Comparison of ENCODE assay signal across 12 mouse cellular contexts in the genomic region with DNA sequence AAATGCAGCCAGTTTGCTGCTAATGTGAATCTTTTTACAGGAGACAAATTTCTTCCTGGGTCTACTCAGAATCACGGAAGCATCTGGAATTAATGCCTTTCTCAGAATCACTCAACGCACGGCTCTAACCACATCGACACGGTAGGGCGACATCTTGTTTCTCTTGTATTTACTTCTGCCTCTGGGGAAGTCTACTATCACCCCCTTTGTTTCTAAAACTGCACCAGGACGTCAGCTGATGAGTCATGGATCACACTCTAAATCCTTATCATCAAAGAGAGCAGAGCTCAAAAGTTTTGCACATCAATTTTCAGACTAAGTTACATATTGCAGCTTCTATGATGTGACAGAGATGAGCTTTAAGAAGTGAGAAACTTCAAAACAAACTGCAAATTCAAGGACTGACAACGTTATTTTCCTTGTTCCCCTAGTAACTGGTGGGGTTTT. TPM values are rescaled to one million over a fixed set of nuclear protein-coding genes. Genes with fewer than 3 reads are reported as not detected.
DNase-seq lines count a peak whose midpoint lies in the region; ATAC-seq and TF ChIP-seq lines count a peak whose summit lies in the region.
"Had no signal": no experiment of that assay in that cellular context is flagged by ENCODE, and none has a peak within 500 bp of the region (broad histone marks: within the 10 kb centered on the region; RNA-seq: fewer than 3 reads in every experiment).

No protein-coding gene starts in this region.

- H3K4me2 ChIP-seq in heart, postnatal 0 days (ENCODE audit: low read depth, low read length), result peak overlapping the region; percentile 17
- peak overlapping the region; percentile 87 for H3K4me2 ChIP-seq in CH12.LX (ENCODE audit: insufficient read depth, low read depth, poor library complexity, severe bottlenecking)
- no peak overlapping the region for H3K4me2 ChIP-seq in intestine, embryonic 16.5 days (ENCODE audit: low read depth, low read length)
- H3K4me2 ChIP-seq: liver, embryonic 12.5 days had no signal

- peaks cover 21% of the 10 kb centered on the region for H3K4me1 ChIP-seq in heart, postnatal 0 days (ENCODE audit: control insufficient read depth, insufficient read depth)
- H3K4me1 ChIP-seq in CH12.LX (ENCODE audit: control insufficient read depth in 1 of 2, insufficient read depth in 2 of 2), result peaks cover 26 to 78% of the 10 kb centered on the region in 2 experiments
- 0 out of 2 replicates have a peak, but pooled peaks cover 14% of the 10 kb centered on the region for H3K4me1 ChIP-seq in intestine, embryonic 16.5 days (ENCODE audit: control insufficient read depth, insufficient read depth, low read length)

- TF ChIP-seq RAD21 in CH12.LX (IDR thresholded peaks at IDR 0.05; ENCODE audit: low read depth, low read length), result no peak

- H3K9me3 ChIP-seq in heart, postnatal 0 days (replicated peaks; ENCODE audit: control insufficient read depth, low read length), result no peaks in the 10 kb centered on the region
- no peaks in the 10 kb centered on the region for H3K9me3 ChIP-seq in CH12.LX (replicated peaks; ENCODE audit: low read length)
- H3K9me3 ChIP-seq in intestine, embryonic 16.5 days (ENCODE audit: control insufficient read depth, low read length), result no peaks in the 10 kb centered on the region
- H3K9me3 ChIP-seq: liver, embryonic 12.5 days had no signal

- no peak for TF ChIP-seq CTCF in heart, postnatal 0 days (IDR thresholded peaks at IDR 0.05; ENCODE audit: low read depth)
- no peak for TF ChIP-seq CTCF in CH12.LX (conservative IDR thresholded peaks at IDR 0.05 in 1 of 2, IDR thresholded peaks at IDR 0.05 in 1 of 2; ENCODE audit: low read depth in 2 of 2, low read length in 2 of 2)

- no peak overlapping the region for H3K9ac ChIP-seq in heart, postnatal 0 days (replicated peaks; ENCODE audit: low read depth, low read length)
- peak overlapping the region; percentile 61 for H3K9ac ChIP-seq in CH12.LX (ENCODE audit: insufficient read depth, low read depth)
- no peak overlapping the region for H3K9ac ChIP-seq in intestine, embryonic 16.5 days (ENCODE audit: low read depth, low read length)
- H3K9ac ChIP-seq: liver, embryonic 12.5 days had no signal

- peak overlapping the region; percentile 49 for H3K27ac ChIP-seq in heart, postnatal 0 days (ENCODE audit: low read depth)
- peak overlapping the region; percentile 76 for H3K27ac ChIP-seq in CH12.LX (ENCODE audit: insufficient read depth, low read depth)
- no peak overlapping the region for H3K27ac ChIP-seq in intestine, embryonic 16.5 days (ENCODE audit: low read length)
- H3K27ac ChIP-seq: layer of hippocampus, adult 2 months; liver, embryonic 12.5 days had no signal

- H3K79me2 ChIP-seq in CH12.LX (replicated peaks; ENCODE audit: control insufficient read depth, extremely low read depth, insufficient read depth, poor library complexity, severe bottlenecking), result peaks cover 85% of the 10 kb centered on the region

- in situ Hi-C loops in CH12.LX (cut with MboI; ENCODE audit: low pct_ligation_motif_present, low pct_unique_long_range_greater_than_20kb, low sequenced_read_pairs), result no loop called here

- no peak for ATAC-seq in heart, postnatal 0 days (ENCODE audit: insufficient read depth, low read depth)
- peak; percentile 70 for ATAC-seq in inflammation-experienced regulatory T-cells, adult 6 months
- ATAC-seq in intestine, embryonic 16.5 days, result no peak
- ATAC-seq: liver, embryonic 12.5 days had no signal

- H3K27me3 ChIP-seq in heart, postnatal 0 days (ENCODE audit: control insufficient read depth, insufficient read depth, low read length), result no peaks in the 10 kb centered on the region
- no peaks in the 10 kb centered on the region for H3K27me3 ChIP-seq in CH12.LX (replicated peaks)
- no peaks in the 10 kb centered on the region for H3K27me3 ChIP-seq in intestine, embryonic 16.5 days (replicated peaks; ENCODE audit: control insufficient read depth, insufficient read depth, low read length)
- H3K27me3 ChIP-seq: liver, embryonic 12.5 days had no signal

- no peak for TF ChIP-seq EP300 in heart, postnatal 0 days (IDR thresholded peaks at IDR 0.05; ENCODE audit: low read depth)
- peak; percentile 84 for TF ChIP-seq EP300 in CH12.LX (IDR thresholded peaks at IDR 0.05; ENCODE audit: low read length)

- no peak for TF ChIP-seq POLR2A in CH12.LX (IDR thresholded peaks at IDR 0.05; ENCODE audit: low read depth, low read length)

- WGBS in heart, postnatal 0 days, result 22% methylated on average over 8 of the region's 8 CpGs
- WGBS in intestine, embryonic 16.5 days, result 65% methylated on average over 8 of the region's 8 CpGs

- dilution Hi-C loops in CH12.LX (cut with MboI; ENCODE audit: extremely low pct_ligation_motif_present, extremely low pct_unique_long_range_greater_than_20kb, low sequenced_read_pairs), result no loop called here

- peak; percentile 42 to 79 for DNase-seq in adrenal gland, adult (ENCODE audit: inconsistent age in 2 of 2, low spot score in 1 of 2)
- no peak for DNase-seq in adrenal gland, adult 18-20 months (ENCODE audit: low spot score in 2 of 2)
- peak; percentile 27 for DNase-seq in heart, postnatal 0 days (ENCODE audit: low spot score)
- DNase-seq in heart, adult 11 months, result no peak
- peak; percentile 84 for DNase-seq in CH12.LX (ENCODE audit: extremely low read depth)
- DNase-seq in kidney, postnatal 25 days, result no peak
- DNase-seq: cerebellum, postnatal 10 days; kidney, adult 18-20 months had no signal

- H3K36me3 ChIP-seq in heart, postnatal 0 days (replicated peaks; ENCODE audit: control insufficient read depth, insufficient read depth, low read length), result no peaks in the 10 kb centered on the region
- peaks cover 0 to 10% of the 10 kb centered on the region in 2 experiments for H3K36me3 ChIP-seq in CH12.LX (replicated peaks in 1 of 2; ENCODE audit: control insufficient read depth in 1 of 2, insufficient read depth in 1 of 2, low read length in 1 of 2)
- no peaks in the 10 kb centered on the region for H3K36me3 ChIP-seq in intestine, embryonic 16.5 days (ENCODE audit: control insufficient read depth, insufficient read depth, low read length)
- H3K36me3 ChIP-seq: liver, embryonic 12.5 days had no signal

- no peak overlapping the region for H3K4me3 ChIP-seq in heart, postnatal 0 days (ENCODE audit: low read depth, low read length)
- H3K4me3 ChIP-seq in CH12.LX (replicated peaks in 1 of 3; ENCODE audit: low read depth in 2 of 3, low read length in 2 of 3, poor library complexity in 1 of 3), result peak overlapping the region in 1 of 3 experiments; percentile 11
- H3K4me3 ChIP-seq in intestine, embryonic 16.5 days (ENCODE audit: low read length), result no peak overlapping the region
- H3K4me3 ChIP-seq: layer of hippocampus, adult 2 months; liver, embryonic 12.5 days had no signal

TF ChIP-seq in CH12.LX, 34 proteins besides CTCF, POLR2A, EP300 and RAD21:
- TF ChIP-seq ETS1 (conservative IDR thresholded peaks at IDR 0.05; ENCODE audit: low read depth, low read length) (peak; percentile 91), SIN3A (IDR thresholded peaks at IDR 0.05; ENCODE audit: low read length) (peak; percentile 70; the same call in 1 of the 2 replicates), E2F4 (IDR thresholded peaks at IDR 0.05; ENCODE audit: insufficient replicate concordance, low read depth, low read length) (no peak), BHLHE40 (IDR thresholded peaks at IDR 0.05; ENCODE audit: low read depth, low read length) (peak; percentile 89), TBP (conservative IDR thresholded peaks at IDR 0.05; ENCODE audit: low read depth, low read length) (peak; percentile 38; the same call in 1 of the 2 replicates), CHD1 (IDR thresholded peaks at IDR 0.05; ENCODE audit: low read depth, low read length) (peak; percentile 86), MEF2A (IDR thresholded peaks at IDR 0.05; ENCODE audit: borderline replicate concordance, low read depth, low read length) (peak; percentile 94), MYC (IDR thresholded peaks at IDR 0.05; ENCODE audit: low read depth, low read length) (0 out of 2 replicates have a peak, but pooled peaks have one; percentile 54), TCF12 (IDR thresholded peaks at IDR 0.05; ENCODE audit: low read depth, low read length) (peak; percentile 52; the same call in 1 of the 2 replicates), JUN (IDR thresholded peaks at IDR 0.05; ENCODE audit: insufficient read depth, low read depth, low read length) (peak; percentile 83), ZKSCAN1 (IDR thresholded peaks at IDR 0.05; ENCODE audit: borderline replicate concordance, low read depth, low read length) (no peak), SMC3 (IDR thresholded peaks at IDR 0.05; ENCODE audit: low read depth, low read length) (no peak), JUND (conservative IDR thresholded peaks at IDR 0.05; ENCODE audit: low read depth, low read length) (peak; percentile 72), MAX (IDR thresholded peaks at IDR 0.05; ENCODE audit: low read length) (no peak), IRF4 (IDR thresholded peaks at IDR 0.05; ENCODE audit: low read depth, low read length) (peak; percentile 84)
TF ChIP-seq in CH12.LX: peak in this region for 11.

RNA-seq across cellular contexts. Expression of a gene that starts 13.1 kb away (rescaled TPM):
- total RNA-seq in adrenal gland, adult 18-20 months (2021), result 10 to 100 TPM; 10.2 to 11.5 TPM
- 18.0 and 22.6 TPM in 2 replicates for total RNA-seq in heart, postnatal 0 days (2014; rRNA removed; ENCODE audit: low replicate concordance)
- 6.2 and 6.5 TPM in 2 replicates for polyA plus RNA-seq in heart, postnatal 0 days (2015; fragmentation: Nextera tagmentation; extraction: Ambion mirVana)
- 25.6 and 30.1 TPM in 2 replicates for total RNA-seq in CH12.LX (2012; rRNA removed)
- total RNA-seq in CH12.LX (2014; rRNA removed), result 19.4 and 20.3 TPM in 2 replicates
- 18.8 and 22.9 TPM in 2 replicates for polyA plus RNA-seq in CH12.LX (2012; ENCODE audit: insufficient read length, low read depth)
- polyA plus RNA-seq in inflammation-experienced regulatory T-cells, adult 6 months (2017; shearing (Covaris generic)), result 10 to 100 TPM; 21.4 to 30.5 (median 28.0) TPM
- polyA plus RNA-seq in intestine, embryonic 16.5 days (2015; fragmentation: Nextera tagmentation; extraction: Ambion mirVana), result 15.2 and 16.6 TPM in 2 replicates

RNA-seq across cellular contexts. Expression of a gene that starts 13.6 kb away (rescaled TPM):
- total RNA-seq in adrenal gland, adult 18-20 months (2021), result 100 to 1,000 TPM; 128 to 132 TPM
- total RNA-seq in heart, postnatal 0 days (2014; rRNA removed; ENCODE audit: low replicate concordance), result 53.8 and 56.9 TPM in 2 replicates
- 85.0 and 89.1 TPM in 2 replicates for polyA plus RNA-seq in heart, postnatal 0 days (2015; fragmentation: Nextera tagmentation; extraction: Ambion mirVana)
- total RNA-seq in CH12.LX (2012; rRNA removed) (293 and 334 TPM in 2 replicates), CH12.LX (2014; rRNA removed) (354 and 381 TPM in 2 replicates)
- polyA plus RNA-seq in CH12.LX (2012; ENCODE audit: insufficient read length, low read depth), result 300 and 322 TPM in 2 replicates
- 100 to 1,000 TPM; 137 to 194 (median 168) TPM for polyA plus RNA-seq in inflammation-experienced regulatory T-cells, adult 6 months (2017; shearing (Covaris generic))
- 136 and 151 TPM in 2 replicates for polyA plus RNA-seq in intestine, embryonic 16.5 days (2015; fragmentation: Nextera tagmentation; extraction: Ambion mirVana)

Comparison
In these comparisons a context has a peak if more than half of its experiments do, and no peak if none do; other contexts are left out.
1. DNase-seq: peak in adrenal gland, adult (2 of 2), heart, postnatal 0 days (single experiment) and CH12.LX (single experiment); none in adrenal gland, adult 18-20 months (0 of 2), heart, adult 11 months (single experiment) and kidney, postnatal 25 days (0 of 2).